Mouse (Mus musculus) MEL (cell line): ENCODE data around the gene Pars2.

Experiments used
- BHLHE40 ChIP-seq: IDR thresholded peaks from 2 replicates; pipeline ENCODE4 v1.6.1; 2012; ENCODE audit warnings: low read depth, mild to moderate bottlenecking, inconsistent platforms, low read length, improper control_type of control experiment, borderline replicate concordance
- CTCF ChIP-seq, 3 experiments: IDR thresholded peaks in 2 of 3; conservative IDR thresholded peaks in 1 of 3; 2 replicates each; pipeline ENCODE4 v1.5.1; 2011 to 2012; ENCODE audit warnings: low read length in 3 of 3, low read depth in 2 of 3, mild to moderate bottlenecking in 2 of 3, improper control_type of control experiment in 1 of 3, inconsistent platforms in 1 of 3, mixed read lengths in 1 of 3, moderate library complexity in 1 of 3; ENCODE audit not compliant: control insufficient read depth in 1 of 3, insufficient read depth in 1 of 3, poor library complexity in 1 of 3, severe bottlenecking in 1 of 3
- ETS1 ChIP-seq: IDR thresholded peaks from 2 replicates; pipeline ENCODE4 v1.6.1; 2012; ENCODE audit warnings: low read depth, mild to moderate bottlenecking, inconsistent platforms, low read length, improper control_type of control experiment, moderate library complexity
- MAFK ChIP-seq: IDR thresholded peaks from 2 replicates; pipeline ENCODE4 v1.6.1; 2011; ENCODE audit warnings: low read depth, mild to moderate bottlenecking, low read length, improper control_type of control experiment, borderline replicate concordance
- MXI1 ChIP-seq: IDR thresholded peaks from 2 replicates; pipeline ENCODE4 v1.6.1; 2011; ENCODE audit warnings: mild to moderate bottlenecking, low read depth, low read length, improper control_type of control experiment
- POLR2A ChIP-seq, 2 experiments: IDR thresholded peaks; 2 replicates each; pipeline ENCODE4 v1.6.1; 2011 to 2012; ENCODE audit warnings: low read length in 2 of 2, mild to moderate bottlenecking in 2 of 2, control low read depth in 1 of 2, improper control_type of control experiment in 1 of 2, low read depth in 1 of 2, moderate library complexity in 1 of 2; ENCODE audit not compliant: control insufficient read depth in 1 of 2, insufficient read depth in 1 of 2, poor library complexity in 1 of 2
- SIN3A ChIP-seq: IDR thresholded peaks from 2 replicates; pipeline ENCODE4 v1.6.1; 2012; ENCODE audit warnings: low read length, improper control_type of control experiment, inconsistent platforms
- TAL1 ChIP-seq: IDR thresholded peaks from 2 replicates; pipeline ENCODE4 v1.6.1; 2012; ENCODE audit warnings: mild to moderate bottlenecking, inconsistent platforms, low read length, moderate library complexity, mixed read lengths
- TCF12 ChIP-seq: IDR thresholded peaks from 2 replicates; pipeline ENCODE4 v1.6.1; 2014; ENCODE audit warnings: low read depth, mild to moderate bottlenecking, inconsistent platforms, low read length, improper control_type of control experiment, moderate library complexity
- USF1 ChIP-seq: IDR thresholded peaks from 2 replicates; pipeline ENCODE4 v1.6.1; 2014; ENCODE audit warnings: low read depth, mild to moderate bottlenecking, inconsistent platforms, low read length, improper control_type of control experiment, moderate library complexity

GRCm38 (mm10) chr4:106650833-106651527, at the start of gene Pars2:
- 0 out of 2 replicates have a peak, but pooled peaks have one; percentile 13 for TF ChIP-seq USF1
- no peak for TF ChIP-seq CTCF (IDR thresholded peaks at IDR 0.05 in 2 of 3, conservative IDR thresholded peaks at IDR 0.05 in 1 of 3; ENCODE audit: control insufficient read depth in 1 of 3, insufficient read depth in 1 of 3, low read depth in 2 of 3, low read length in 3 of 3, poor library complexity in 1 of 3, severe bottlenecking in 1 of 3)
- peak; percentile 51; the same call in 1 of the 2 replicates for TF ChIP-seq TCF12
- peak; percentile 83 to 96 for TF ChIP-seq POLR2A (IDR thresholded peaks at IDR 0.05; ENCODE audit: control insufficient read depth in 1 of 2, insufficient read depth in 1 of 2, low read depth in 1 of 2, low read length in 2 of 2, poor library complexity in 1 of 2)
- peak; percentile 9; the same call in 1 of the 2 replicates for TF ChIP-seq ETS1
- TF ChIP-seq SIN3A: peak; percentile 82
- no peak for TF ChIP-seq TAL1
- TF ChIP-seq BHLHE40: no peak
- TF ChIP-seq MXI1: no peak
- no peak for TF ChIP-seq MAFK
